ENCODE assay signal across 8 mouse cellular contexts in genomic region chr8:84647461-84647901, GRCm38 (mm10). TPM values are rescaled to one million over a fixed set of nuclear protein-coding genes. Genes with fewer than 3 reads are reported as not detected.
A peak's percentile ranks its signal among the peaks of the same experiment; 100 is the strongest.
DNase-seq lines count a peak whose midpoint lies in the region; ATAC-seq lines count a peak whose summit lies in the region.

No protein-coding gene starts in this region.

- peak overlapping the region; percentile 22 for H3K4me3 ChIP-seq in hindbrain, embryonic 14.5 days (replicated peaks; ENCODE audit: low read length)
- peak overlapping the region; percentile 10 for H3K4me3 ChIP-seq in lung, embryonic 16.5 days (ENCODE audit: low read length)

- ATAC-seq in frontal cortex, adult (ENCODE audit: low TSS enrichment): peak; percentile 38; the same call in 1 of the 2 replicates
- peak; percentile 61; the same call in 1 of the 2 replicates for ATAC-seq in hindbrain, embryonic 14.5 days (ENCODE audit: low FRiP score)
- ATAC-seq in lung, embryonic 16.5 days (ENCODE audit: low read depth): peak; percentile 76

- H3K36me3 ChIP-seq in hindbrain, embryonic 14.5 days (replicated peaks; ENCODE audit: control insufficient read depth, insufficient read depth): no peaks in the 10 kb centered on the region
- H3K36me3 ChIP-seq in lung, embryonic 16.5 days (ENCODE audit: control insufficient read depth, insufficient read depth, low read length): no peaks in the 10 kb centered on the region

- WGBS in hindbrain, embryonic 14.5 days: 2% methylated on average over 14 of the region's 14 CpGs
- 3% methylated on average over 14 of the region's 14 CpGs for WGBS in lung, embryonic 16.5 days

- peak overlapping the region; percentile 35 for H3K9ac ChIP-seq in hindbrain, embryonic 14.5 days
- H3K9ac ChIP-seq in lung, embryonic 16.5 days (ENCODE audit: low read length): no peak overlapping the region

- peaks cover 8% of the 10 kb centered on the region; the same call in 1 of the 2 replicates for H3K4me1 ChIP-seq in hindbrain, embryonic 14.5 days (replicated peaks; ENCODE audit: control insufficient read depth, insufficient read depth, low read length)
- peaks cover 6% of the 10 kb centered on the region for H3K4me1 ChIP-seq in lung, embryonic 16.5 days (replicated peaks; ENCODE audit: control insufficient read depth, insufficient read depth, low read length)

- DNase-seq in frontal cortex, postnatal 25 days (ENCODE audit: low spot score in 2 of 2): no peak
- DNase-seq in embryo, embryonic 11 days: peak; percentile 90
- peak; percentile 58 for DNase-seq in hindbrain, embryonic 14.5 days (ENCODE audit: low spot score)
- peak; percentile 64 for DNase-seq in yolk sac, embryonic 10.5 days (ENCODE audit: low spot score)
- DNase-seq in ovary, adult 18-20 months (ENCODE audit: low spot score): no peak
- DNase-seq in right cerebral cortex, postnatal 10 days (ENCODE audit: low spot score in 2 of 2): no peak

- H3K4me2 ChIP-seq in hindbrain, embryonic 14.5 days (replicated peaks): peak overlapping the region; percentile 55
- H3K4me2 ChIP-seq in lung, embryonic 16.5 days (ENCODE audit: low read depth, low read length): peak overlapping the region; percentile 45

- peak overlapping the region; percentile 32; the same call in 1 of the 2 replicates for H3K27ac ChIP-seq in hindbrain, embryonic 14.5 days
- H3K27ac ChIP-seq in lung, embryonic 16.5 days (ENCODE audit: low read length): peak overlapping the region; percentile 47

- H3K27me3 ChIP-seq in hindbrain, embryonic 14.5 days (ENCODE audit: control insufficient read depth, insufficient read depth, low read length): no peaks in the 10 kb centered on the region
- no peaks in the 10 kb centered on the region for H3K27me3 ChIP-seq in lung, embryonic 16.5 days (ENCODE audit: control insufficient read depth, insufficient read depth, low read depth, low read length)

- H3K9me3 ChIP-seq in hindbrain, embryonic 14.5 days (ENCODE audit: control insufficient read depth, low read length): no peaks in the 10 kb centered on the region
- H3K9me3 ChIP-seq in lung, embryonic 16.5 days (ENCODE audit: control insufficient read depth, low read length): no peaks in the 10 kb centered on the region

RNA-seq across cellular contexts. Expression of gene Ier2, which starts 15.2 kb away (rescaled TPM):
- 17.4 and 20.1 TPM in 2 replicates for polyA plus RNA-seq in hindbrain, embryonic 14.5 days (2014; fragmentation: Nextera tagmentation; extraction: Ambion mirVana)
- polyA plus RNA-seq in lung, embryonic 16.5 days (2015; fragmentation: Nextera tagmentation; extraction: Ambion mirVana): 83.2 and 87.4 TPM in 2 replicates

RNA-seq across cellular contexts. Expression of gene Trmt1, which starts 38.6 kb away (rescaled TPM):
- 55.2 and 62.1 TPM in 2 replicates for polyA plus RNA-seq in hindbrain, embryonic 14.5 days (2014; fragmentation: Nextera tagmentation; extraction: Ambion mirVana)
- polyA plus RNA-seq in lung, embryonic 16.5 days (2015; fragmentation: Nextera tagmentation; extraction: Ambion mirVana): 54.7 and 58.8 TPM in 2 replicates

RNA-seq across cellular contexts. Expression of gene Nacc1, which starts 40.2 kb away (rescaled TPM):
- polyA plus RNA-seq in hindbrain, embryonic 14.5 days (2014; fragmentation: Nextera tagmentation; extraction: Ambion mirVana): 17.8 and 18.1 TPM in 2 replicates
- polyA plus RNA-seq in lung, embryonic 16.5 days (2015; fragmentation: Nextera tagmentation; extraction: Ambion mirVana): 16.9 and 19.5 TPM in 2 replicates

RNA-seq across cellular contexts. Expression of gene Lyl1, which starts 53.8 kb away (rescaled TPM):
- 3.8 and 5.1 TPM in 2 replicates for polyA plus RNA-seq in hindbrain, embryonic 14.5 days (2014; fragmentation: Nextera tagmentation; extraction: Ambion mirVana)
- polyA plus RNA-seq in lung, embryonic 16.5 days (2015; fragmentation: Nextera tagmentation; extraction: Ambion mirVana): 11.4 and 12.5 TPM in 2 replicates

Comparison
In these comparisons a context has a peak if more than half of its experiments do, and no peak if none do; other contexts are left out.
1. DNase-seq: peak in embryo, embryonic 11 days (single experiment), hindbrain, embryonic 14.5 days (single experiment) and yolk sac, embryonic 10.5 days (single experiment); none in frontal cortex, postnatal 25 days (0 of 2), ovary, adult 18-20 months (single experiment) and right cerebral cortex, postnatal 10 days (0 of 2).
2. Peak in every context shown above with its lines, with median percentiles within 50 percentile points of each other: ATAC-seq.